Mouse (Mus musculus): ENCODE data around the gene Dthd1.

DNA sequence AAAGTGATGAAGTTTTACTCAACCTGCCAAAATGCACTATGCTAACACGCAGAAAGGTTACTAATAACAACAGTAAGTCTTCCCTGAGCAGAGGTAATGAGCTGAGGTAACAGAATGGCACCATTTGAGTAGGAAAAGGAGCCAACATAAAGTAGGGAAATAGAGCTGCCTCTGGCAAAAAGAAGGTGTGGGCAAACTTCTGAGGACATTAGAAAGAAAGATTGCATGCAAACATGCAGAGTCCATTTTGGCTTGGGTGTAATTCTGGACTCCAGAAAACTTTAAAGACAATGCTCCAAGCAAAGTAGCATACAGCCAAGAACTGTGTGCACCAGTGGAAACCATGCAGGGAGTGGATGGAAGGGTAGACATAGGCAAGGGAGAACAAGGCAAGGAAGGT is 65.9 kb downstream of the Dthd1 start:
- no peak for TF ChIP-seq CTCF (IDR thresholded peaks at IDR 0.05; ENCODE audit: low read depth, low read length)
- TF ChIP-seq EP300 (IDR thresholded peaks at IDR 0.05; ENCODE audit: insufficient read depth, low read depth, low read length), result no peak
- TF ChIP-seq POLR2A (IDR thresholded peaks at IDR 0.05; ENCODE audit: insufficient read depth, low read length), result no peak
